ENCODE assay signal across 7 mouse cellular contexts in genomic region chr15:11064160-11064557, GRCm38 (mm10). TPM values are rescaled to one million over a fixed set of nuclear protein-coding genes. Genes with fewer than 3 reads are reported as not detected.
DNase-seq lines count a peak whose midpoint lies in the region; ATAC-seq lines count a peak whose summit lies in the region.

No protein-coding gene starts in this region.

- H3K27me3 ChIP-seq in heart, embryonic 15.5 days: no peaks in the 10 kb centered on the region
- no peaks in the 10 kb centered on the region for H3K27me3 ChIP-seq in limb, embryonic 13.5 days

- peak overlapping the region; percentile 67 for H3K4me2 ChIP-seq in heart, embryonic 15.5 days
- H3K4me2 ChIP-seq in limb, embryonic 13.5 days (replicated peaks): peak overlapping the region; percentile 73

- 32% methylated on average over 2 of the region's 2 CpGs for WGBS in heart, embryonic 15.5 days
- WGBS in limb, embryonic 13.5 days: 12% methylated on average over 2 of the region's 2 CpGs

- H3K36me3 ChIP-seq in heart, embryonic 15.5 days: no peaks in the 10 kb centered on the region
- H3K36me3 ChIP-seq in limb, embryonic 13.5 days: no peaks in the 10 kb centered on the region

- peak overlapping the region; percentile 73 for H3K27ac ChIP-seq in heart, embryonic 15.5 days
- H3K27ac ChIP-seq in limb, embryonic 13.5 days: peak overlapping the region; percentile 94

- peak overlapping the region; percentile 54 for H3K4me3 ChIP-seq in heart, embryonic 15.5 days
- H3K4me3 ChIP-seq in limb, embryonic 13.5 days: peak overlapping the region; percentile 49

- no peaks in the 10 kb centered on the region for H3K9me3 ChIP-seq in heart, embryonic 15.5 days (replicated peaks)
- H3K9me3 ChIP-seq in limb, embryonic 13.5 days: no peaks in the 10 kb centered on the region

- DNase-seq in testis, postnatal 14 days (ENCODE audit: low spot score): peak; percentile 16
- no peak for DNase-seq in testis, postnatal 10 days (ENCODE audit: low spot score)
- no peak for DNase-seq in right cerebral cortex, postnatal 14 days
- no peak for DNase-seq in spleen, postnatal 10 days (ENCODE audit: low spot score in 2 of 2)
- DNase-seq in thymus, postnatal 25 days: no peak

- no peak for ATAC-seq in heart, embryonic 15.5 days (replicated peaks; ENCODE audit: insufficient number of reproducible peaks, insufficient read depth, low FRiP score, low read depth)
- ATAC-seq in limb, embryonic 13.5 days (ENCODE audit: low FRiP score, low read depth): peak; percentile 24

- peaks cover 9% of the 10 kb centered on the region for H3K4me1 ChIP-seq in heart, embryonic 15.5 days (replicated peaks)
- H3K4me1 ChIP-seq in limb, embryonic 13.5 days: peaks cover 48% of the 10 kb centered on the region

- H3K9ac ChIP-seq in heart, embryonic 15.5 days: 0 out of 2 replicates have a peak overlapping the region, but pooled peaks have one; percentile 54
- H3K9ac ChIP-seq in limb, embryonic 13.5 days: no peak overlapping the region

RNA-seq across cellular contexts. Expression of gene Adamts12, which starts 0.4 kb away (rescaled TPM):
- 1.7 and 2.0 TPM in 2 replicates for polyA plus RNA-seq in heart, embryonic 15.5 days (2015; fragmentation: Nextera tagmentation; extraction: Ambion mirVana)
- 4.8 and 4.9 TPM in 2 replicates for polyA plus RNA-seq in limb, embryonic 13.5 days (2015; fragmentation: Nextera tagmentation; extraction: Ambion mirVana)

RNA-seq across cellular contexts. Expression of gene Rxfp3, which starts 26.4 kb away (rescaled TPM):
- 0.04 TPM in 1 of 2 replicates, not detected in the other for polyA plus RNA-seq in heart, embryonic 15.5 days (2015; fragmentation: Nextera tagmentation; extraction: Ambion mirVana)
- polyA plus RNA-seq in limb, embryonic 13.5 days (2015; fragmentation: Nextera tagmentation; extraction: Ambion mirVana): 1.1 and 1.4 TPM in 2 replicates
